Mouse (Mus musculus) gastrocnemius, postnatal 10 days (tissue): Measurements from ENCODE around the gene Lats2. TPM values are rescaled to one million over a fixed set of nuclear protein-coding genes. Genes with fewer than 3 reads are reported as not detected.

Experiments used
- DNase-seq: peaks from one replicate; pipeline ENCODE4 v3.0.0; 2021; ENCODE audit warnings: mixed read lengths
- total RNA-seq, 2 experiments: library from RNA; stranded (reverse); gene quantifications; 2 replicates each; pipeline ENCODE4 v1.2.3; 2021

Gene Lats2
- total RNA-seq, 2 experiments from 2014 or later = 21.7 to 26.7 TPM

DNA sequence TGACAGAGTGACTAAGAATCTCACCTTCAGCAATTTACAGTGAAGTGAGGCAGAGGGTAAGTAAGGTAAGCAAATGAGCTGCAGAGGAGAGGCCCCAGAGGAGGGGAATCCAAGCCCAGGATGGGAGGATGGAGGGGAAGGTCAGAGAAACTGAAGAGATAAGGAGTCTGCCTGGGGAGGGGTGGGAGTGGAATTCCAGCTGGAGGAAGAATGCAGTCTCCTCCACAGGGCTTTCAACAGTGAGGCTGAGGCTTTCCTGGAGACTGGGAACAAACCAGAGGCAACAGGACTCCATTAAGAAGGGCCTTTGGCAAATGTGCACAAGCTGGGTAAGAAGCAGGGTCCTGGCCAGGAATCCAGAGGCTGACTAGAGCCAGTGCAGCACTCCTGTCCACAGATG is 21.1 kb downstream of the Lats2 start:
- DNase-seq = no peak

DNA sequence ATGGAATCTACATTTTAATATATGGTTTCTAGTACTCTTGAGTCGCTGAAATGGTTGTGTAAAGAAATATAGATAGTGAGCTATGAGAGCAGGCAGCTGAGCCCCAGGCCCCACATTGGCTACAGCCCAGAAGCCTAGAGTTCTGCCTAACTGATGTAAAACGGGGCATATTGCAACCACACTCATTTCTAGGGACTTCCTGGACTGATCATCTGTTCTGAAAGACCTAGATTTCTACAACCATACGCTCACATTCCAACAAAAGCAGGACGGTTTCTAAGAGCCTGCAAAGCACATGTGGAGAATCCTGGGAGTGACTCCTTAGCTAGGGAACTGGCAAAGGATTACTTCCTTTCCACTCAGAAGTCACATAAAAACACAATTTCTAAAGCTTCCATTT is 22.0 kb downstream of the Lats2 start:
- no peak for DNase-seq

DNA sequence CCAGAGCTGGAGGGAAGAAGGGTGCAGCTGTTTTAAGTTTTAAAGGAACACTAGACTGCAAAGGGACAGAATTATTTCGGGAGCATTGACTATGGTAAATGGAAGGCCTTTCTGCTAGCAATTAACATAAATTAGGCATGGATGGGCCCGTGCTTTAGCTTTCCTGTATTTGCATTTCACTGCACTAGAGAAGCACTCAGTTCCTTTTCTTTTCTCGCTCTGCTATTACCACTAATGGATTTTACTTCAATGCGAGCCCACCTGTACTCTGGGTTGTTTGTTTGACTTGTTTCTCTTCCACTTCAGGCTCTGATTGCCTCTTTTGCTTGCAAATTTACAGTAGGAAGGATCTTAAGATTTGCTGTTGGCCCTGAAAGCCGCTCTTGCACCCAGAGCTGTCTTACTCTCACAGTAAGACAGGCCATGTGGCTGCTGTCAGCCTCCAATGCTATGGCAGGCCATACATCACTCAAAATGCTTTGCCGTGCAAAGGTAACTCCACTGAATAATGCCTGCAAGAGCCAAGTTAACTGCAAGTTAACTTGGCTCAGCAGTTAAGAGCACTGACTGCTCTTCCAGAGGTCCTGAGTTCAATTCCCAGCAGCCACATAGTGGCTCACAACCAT is 25.4 kb downstream of the Lats2 start:
- no peak for DNase-seq

DNA sequence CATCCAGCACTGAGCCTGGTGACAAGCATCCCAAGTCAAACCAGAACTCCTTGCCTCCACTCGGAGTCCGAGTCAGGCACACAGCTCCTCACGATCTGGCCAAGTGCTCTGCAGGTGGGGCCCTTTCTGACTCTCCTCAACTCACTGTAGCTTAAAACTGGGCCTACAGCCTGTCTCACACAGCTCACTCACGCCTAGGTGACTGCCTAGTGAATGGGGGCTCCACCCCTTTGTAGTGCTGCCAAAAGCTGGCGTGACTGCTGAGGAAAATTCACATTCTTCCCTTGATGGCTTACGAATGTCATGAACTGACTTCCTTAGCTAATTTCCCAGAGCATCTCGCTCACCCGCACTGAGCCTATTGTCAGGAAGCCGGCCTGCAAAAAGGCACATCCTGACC is 27.7 kb downstream of the Lats2 start:
- peak; percentile 30 for DNase-seq

DNA sequence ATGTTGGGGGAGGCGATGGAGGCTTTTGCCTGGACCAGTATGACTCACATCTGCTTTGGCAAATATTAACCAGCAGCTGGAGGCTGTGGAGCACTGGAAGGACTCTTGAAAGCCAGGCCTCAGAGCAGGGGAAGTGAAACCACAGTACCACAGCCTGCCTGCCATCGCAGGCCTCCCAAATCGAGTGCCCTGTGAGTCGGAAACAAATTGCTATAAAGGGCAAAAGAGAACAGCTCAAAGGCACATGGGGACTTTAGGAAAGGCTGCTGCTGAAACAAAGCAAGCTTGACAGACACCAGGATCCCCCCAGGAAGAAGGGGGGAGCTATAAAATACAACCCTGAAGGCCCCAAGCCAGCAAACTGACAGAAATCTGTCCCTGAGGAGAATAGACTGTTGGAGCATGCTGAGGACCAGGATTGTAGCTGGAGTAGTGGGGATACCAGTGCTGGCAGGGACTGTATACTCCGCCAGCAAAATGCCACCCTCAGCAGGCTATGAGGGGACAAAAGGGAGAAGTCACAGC is 28.2 kb downstream of the Lats2 start:
- no peak for DNase-seq

DNA sequence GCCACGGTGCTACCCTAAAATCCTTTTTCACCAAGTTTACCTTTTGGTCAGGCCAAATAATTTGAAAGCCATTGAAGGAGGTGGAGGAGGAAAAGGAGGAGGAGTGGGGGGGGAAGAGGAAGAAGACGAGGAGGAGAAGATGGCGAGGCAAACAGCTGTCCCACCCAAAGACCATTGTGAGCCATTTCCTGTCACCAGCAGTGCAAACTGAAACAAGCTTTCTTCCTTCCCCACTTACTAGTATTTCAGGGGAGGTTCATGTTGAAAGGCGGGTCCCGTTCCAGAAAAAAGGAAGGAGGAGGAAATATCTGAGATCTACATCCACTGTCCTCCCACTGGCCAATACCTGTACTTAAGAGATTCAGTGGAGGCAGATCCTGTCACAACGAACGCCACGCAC is 28.8 kb downstream of the Lats2 start:
- no peak for DNase-seq

DNA sequence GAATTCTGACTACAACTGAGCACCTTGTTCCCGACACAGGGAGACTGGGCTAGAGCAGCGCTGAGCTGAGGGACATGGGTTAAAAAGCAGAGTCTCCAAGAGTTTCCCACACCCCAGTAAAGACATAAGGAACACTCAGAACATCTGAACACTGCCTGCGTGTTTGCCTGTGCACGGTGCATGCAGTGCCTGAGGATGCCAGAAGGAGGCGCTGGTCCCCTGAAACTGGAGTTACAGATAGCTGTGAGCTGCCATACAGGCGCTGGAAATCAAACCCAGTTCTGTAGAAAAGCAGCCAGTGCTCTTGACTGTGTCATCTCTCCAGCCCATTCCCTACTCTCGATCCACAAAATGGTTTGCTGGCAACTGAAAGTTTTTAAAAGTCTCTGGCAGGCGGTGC is 32.0 kb downstream of the Lats2 start:
- no peak for DNase-seq

DNA sequence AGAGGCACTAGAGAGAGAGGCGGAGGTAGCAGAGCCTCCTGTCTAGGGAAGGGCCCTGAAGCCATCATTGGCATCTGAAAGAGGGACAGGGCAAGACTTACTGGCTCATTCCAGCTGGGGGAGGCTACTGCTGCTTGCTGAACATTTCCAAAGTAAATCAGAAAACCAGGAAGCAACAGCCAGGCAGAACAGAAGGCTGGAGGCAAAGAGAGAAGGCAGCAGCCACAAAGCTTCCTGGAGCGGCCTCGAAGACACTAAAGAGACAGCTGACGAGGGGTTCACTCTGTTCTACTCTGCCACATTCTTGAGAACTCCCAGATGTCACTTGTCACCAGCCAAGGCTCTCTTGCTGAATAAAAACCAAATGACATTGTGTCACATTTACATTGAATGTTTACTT is 33.7 kb downstream of the Lats2 start:
- no peak for DNase-seq

DNA sequence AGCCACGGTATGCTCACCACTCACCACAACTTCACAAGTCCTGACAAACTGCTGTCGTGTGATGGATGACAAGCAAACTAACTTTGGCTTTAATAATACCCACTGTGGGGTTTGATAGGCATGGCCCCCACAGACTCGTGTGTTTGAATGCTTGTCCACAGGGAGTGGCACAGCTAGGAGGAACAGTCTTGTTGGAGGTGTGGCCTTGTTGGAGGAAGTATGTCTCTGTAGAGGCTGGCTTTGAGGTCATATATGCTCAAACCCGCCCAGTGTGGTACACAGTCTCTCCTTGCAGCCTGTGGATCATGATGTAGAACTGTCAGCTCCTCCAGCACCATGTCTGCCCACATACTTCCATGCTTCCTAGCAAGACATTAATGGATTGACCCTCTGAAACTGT is 39.9 kb downstream of the Lats2 start:
- DNase-seq = no peak

DNA sequence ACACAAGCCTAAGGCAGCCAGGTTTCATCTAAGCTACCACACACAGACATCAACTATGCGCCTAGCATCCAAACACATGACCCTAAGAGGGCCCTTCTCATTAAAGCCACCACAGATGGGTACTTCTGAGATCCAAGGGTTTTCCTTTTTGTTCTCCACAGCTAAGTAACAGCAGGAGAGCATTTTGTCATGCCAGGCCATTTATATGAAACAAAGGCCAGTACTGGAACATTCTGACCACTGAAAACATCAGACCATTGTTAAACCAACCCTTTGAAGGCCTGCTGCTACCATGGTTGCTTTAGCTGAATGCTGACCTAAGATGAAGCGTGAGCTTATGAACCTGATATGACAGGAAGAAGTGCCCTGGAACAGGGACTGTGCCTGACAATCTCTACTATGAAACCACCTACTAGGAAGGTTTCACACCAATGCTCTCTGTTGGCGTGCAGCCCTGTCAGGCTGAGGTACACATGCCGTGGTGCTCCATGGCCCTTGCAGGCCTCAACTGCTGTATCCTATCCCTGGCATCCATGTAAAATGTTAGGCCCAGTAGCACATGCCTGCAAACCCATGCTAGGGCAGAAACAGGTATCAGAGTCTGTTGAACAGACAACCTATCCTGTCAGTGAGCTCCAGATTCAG is 41.5 kb downstream of the Lats2 start:
- no peak for DNase-seq

DNA sequence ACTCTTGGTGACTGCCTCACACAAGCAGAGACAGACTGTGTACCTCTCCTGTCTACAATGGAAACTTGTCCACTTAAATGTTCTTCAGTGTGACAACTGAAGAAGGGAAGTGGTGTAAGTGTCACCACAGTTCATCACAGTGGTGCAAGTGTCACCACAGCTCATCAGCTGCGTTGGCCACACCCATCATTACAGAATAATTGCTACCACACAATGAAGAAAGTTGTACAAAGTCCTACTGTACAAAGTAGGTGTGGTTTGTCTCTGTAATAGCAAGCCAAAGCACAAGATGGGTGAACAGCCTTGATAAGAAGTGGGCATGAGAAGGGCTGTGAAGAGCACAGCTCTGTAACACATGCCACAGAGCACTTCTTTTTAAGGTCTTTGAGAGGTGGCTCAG is 45.3 kb downstream of the Lats2 start:
- no peak for DNase-seq

DNA sequence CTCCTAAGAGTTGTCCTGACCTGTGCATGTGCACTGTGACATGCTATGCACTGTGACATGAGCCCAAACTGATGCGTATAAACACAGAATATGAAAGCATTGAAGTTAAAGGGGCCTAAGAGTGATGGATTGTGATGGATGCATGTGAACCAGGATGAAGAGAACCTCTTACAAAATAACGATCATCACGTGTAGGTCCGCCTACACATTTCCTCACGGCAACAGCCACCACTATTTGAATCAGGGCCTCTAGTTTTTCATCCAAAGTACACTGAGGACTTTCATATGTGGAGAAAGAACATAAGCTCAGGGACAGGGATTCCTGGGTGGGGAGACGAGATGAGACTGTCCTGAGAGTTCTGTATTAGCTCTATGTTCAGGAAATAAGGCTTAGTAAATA is 47.1 kb downstream of the Lats2 start:
- no peak for DNase-seq

DNA sequence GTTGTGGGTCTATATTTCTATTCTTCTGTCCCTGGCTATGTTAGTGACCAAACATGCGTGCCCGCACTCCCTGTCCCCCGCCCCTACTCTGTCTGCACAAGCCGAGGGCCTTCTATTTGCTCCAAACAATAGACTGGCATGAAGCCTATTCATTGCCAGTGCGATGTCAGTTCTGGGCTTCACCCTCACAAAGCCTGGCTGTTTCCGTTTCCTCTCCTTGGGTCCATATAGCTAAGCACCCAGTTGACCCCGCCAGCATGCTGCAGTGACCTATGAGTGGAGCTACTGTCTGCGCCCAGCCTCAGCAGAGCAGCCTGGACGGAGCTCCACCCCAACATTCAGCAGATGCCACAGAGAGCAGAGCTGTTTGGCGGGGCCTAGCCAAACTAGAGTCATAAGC is 49.0 kb downstream of the Lats2 start:
- no peak for DNase-seq

DNA sequence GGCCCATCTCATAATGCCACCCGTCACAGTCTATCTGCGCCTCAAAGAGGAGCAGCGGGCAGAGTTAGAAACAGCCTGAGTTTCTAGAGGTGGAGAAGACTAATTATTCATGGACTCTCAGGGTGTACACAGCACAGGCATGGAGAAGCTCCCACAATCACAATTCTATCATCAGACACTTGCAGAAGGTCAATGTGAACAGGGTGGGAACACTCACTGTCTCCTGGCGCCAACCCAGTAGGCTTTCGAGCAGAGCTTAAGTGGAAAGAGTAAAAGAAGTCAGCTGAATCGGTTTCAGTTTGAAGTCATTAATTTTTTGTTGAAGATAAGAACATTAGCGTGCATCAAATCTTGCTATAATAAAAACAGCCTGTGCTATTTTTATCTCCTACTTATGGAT is 49.6 kb downstream of the Lats2 start:
- DNase-seq = peak; percentile 52

DNA sequence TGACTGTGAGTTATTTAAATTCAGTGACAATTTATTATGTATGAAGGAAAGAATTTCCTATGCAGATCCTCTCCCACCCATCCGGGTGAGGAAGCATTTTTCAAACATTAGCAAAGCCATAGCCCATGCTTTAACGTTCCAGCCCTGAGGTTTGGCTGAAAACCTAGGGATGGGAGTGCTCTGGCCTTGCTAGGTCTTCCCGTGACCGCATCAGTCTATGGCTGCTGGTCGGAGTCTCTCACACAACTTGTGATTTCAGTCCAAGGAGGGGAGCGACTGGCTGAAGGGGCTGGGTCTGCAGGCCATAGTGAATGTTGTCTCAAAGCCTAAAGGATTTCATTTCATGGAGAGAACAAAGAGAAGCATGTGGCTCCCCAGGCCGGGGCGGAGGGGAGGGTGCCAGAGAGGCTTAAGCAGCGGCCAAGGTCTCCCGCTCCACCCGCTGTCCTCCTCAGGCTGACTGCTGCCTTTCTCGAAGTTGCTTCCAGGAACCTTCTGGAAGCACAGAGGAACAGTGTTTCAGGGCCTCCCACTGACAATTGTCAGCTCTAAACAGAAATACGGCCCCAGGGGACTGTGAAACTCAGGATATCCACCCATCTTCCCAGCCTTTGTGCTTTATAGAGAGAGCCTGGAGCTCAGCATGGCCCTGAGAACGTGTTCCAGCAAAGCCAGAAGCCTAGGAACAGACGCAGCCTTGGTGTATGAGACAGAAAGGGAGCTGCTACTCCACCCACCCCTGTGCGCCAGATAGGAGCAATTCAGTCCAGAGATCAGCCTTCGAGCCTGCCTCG is 50.9 kb downstream of the Lats2 start:
- peak; percentile 44 for DNase-seq

DNA sequence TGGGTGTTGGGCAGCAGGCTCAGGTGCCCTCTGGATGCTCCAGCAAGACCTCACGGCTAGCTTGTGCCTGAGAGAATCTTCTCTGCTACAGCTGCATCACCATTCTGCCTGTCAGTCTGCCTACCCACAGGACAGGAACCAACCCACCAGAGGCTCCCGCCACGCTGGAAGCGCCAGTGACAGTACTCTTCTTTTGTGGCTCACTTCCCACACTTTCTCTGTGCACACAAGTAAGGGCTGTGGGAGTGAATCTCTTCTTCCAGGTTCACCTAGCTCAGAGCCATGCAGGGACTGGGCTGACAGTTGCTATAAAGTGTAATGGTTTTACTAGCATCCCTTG is 51.5 kb downstream of the Lats2 start:
- no peak for DNase-seq

DNA sequence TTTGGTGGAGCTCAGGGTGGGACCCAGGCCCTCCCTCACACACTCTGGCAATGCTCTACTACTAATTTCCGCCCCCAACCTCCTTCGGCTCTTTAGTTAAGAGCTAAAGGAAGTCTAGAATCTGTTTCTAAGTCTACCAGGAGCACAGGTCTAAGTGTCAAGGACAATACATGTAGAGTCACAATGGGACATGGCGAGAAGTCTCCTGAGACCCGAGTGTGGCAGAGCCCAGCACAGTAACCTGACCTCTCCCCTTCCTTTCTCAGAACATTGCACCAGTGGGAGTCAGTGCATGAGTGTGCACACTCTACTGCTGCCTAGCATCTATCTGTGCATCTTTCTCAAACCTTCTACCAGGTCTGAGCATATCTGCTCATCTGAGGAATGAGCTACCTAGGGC is 52.4 kb downstream of the Lats2 start:
- no peak for DNase-seq

DNA sequence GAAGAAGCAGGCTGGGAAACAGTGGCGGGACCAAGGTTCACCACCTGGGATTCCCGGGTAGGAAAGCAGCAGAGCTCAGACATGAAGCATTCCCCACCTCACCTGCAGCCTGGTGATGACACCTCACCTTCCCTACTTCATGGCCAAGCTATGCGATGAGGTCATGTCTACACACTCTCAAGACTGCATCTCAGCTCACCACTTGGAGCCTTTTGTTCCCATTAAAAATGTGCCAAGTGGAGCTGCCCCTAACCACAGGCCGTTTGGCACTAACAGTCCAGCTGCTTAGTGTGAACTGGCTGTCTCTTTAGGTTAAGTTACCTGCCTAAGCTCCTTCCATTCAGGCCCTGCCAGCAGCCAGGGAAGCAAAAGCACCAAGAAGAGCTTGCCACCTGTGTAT is 53.1 kb downstream of the Lats2 start:
- no peak for DNase-seq

DNA sequence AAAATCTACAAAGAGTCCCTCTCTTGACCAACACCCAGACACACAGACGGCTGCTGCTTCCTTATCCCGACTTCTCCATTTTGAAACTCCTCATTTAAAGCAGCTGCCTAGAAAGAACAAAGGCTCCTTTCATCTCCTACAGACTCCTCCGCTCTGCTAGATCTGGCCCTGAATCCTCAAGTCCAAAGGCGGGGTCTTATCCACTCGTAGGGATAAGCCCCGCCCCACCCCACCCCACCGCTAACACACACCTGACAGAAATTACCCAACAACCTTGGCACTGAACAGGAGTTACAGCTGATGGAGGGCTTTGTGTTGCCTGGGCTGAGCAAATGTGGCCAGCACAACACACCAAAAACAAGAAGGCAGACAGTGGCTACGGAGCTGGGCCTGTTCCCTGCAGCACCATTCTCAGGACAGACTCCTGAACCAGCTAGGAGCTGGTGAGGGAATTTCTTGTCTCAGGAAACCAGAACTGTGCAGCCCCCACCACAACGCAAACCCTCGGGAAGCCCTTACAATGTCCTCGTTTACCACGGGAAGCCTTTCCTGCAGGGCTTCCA is 56.2 kb downstream of the Lats2 start:
- DNase-seq = no peak

DNA sequence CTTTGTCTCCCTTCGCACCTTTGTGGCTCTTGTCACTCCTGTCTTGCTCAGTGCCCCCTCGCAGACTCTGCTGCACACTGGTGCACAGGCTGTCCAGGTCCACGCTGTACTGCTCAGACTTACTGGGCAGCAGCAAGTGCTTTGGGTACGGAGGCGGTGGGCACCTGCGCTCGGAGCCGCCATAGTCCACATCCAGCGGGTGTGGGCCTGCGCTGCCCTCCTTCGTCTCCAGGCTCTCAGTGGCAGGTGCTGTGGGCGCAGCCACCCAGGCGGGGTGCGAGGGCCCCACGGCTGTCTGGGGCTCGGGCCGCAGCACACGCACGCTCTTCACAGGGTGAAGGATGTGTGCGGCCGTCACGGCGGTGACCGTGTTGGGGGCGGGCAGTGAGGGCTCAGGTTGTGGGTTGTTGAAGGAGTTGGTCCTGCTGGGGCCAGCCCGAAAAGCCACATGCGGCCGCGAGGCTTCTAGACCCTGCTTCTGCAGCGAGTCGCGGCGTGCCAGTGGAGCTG is 58.7 kb downstream of the Lats2 start:
- no peak for DNase-seq

DNA sequence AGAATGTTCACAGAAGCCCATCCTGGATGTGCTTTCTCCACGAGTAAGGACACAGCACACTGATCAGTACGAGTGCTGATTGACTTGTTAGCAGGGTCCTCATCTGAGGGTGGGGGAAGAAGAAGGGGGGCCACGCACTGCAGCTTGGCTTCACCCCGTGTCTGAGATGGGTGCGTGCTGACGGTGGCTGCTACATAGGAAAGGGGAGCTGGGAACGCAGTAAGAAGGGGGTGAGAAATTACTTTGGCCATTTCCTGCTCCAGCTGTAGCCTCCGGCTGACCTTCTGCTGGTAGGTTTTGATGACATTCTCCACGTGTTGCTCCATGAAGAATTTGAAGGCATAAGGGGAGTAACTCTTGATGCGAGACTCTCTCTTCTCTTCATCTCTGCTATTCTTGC is 59.2 kb downstream of the Lats2 start:
- no peak for DNase-seq

DNA sequence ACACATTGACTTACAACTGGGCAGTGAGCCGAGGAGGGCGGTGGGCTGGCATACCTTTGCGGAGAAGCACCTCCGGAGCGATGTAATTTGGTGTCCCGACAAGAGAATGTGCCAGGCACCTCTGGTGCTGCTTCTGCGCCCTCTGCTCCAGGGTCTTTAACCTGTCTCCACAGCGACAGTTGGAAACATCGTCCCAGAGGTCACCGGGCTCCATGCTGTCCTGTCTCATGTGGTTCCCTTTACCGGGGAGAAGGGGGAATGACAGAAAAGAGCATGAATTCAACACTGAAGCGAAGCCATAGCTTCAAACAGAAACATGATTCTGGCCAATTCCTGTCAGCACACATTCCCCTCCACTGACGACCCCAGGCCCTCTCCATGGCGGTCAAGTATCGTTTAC is 62.1 kb downstream of the Lats2 start:
- no peak for DNase-seq

DNA sequence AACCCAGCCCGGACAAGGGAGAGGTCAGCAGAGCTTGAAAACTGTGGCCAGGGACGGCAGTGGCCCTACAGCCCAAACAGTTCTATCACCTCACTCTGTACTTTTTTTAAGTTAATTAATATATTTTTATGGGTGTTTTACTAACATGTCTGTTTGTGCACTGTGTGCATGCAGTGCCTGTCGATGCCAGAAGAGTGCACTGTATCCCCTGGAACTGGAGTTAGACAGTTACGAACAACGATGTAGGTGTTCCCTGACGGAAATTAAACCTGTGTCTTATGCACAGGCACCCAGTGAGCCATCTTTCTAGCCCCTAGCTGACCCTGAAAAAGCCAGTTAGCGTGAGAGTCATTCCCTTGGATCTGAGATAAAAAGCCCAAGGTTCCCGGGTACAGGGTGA is 62.6 kb downstream of the Lats2 start:
- no peak for DNase-seq
